Mouse (Mus musculus) small intestine, adult 2 months (tissue): ENCODE measurements at regions not wholly inside any gene's neighbourhood (a gene's known extent, or its start where the extent isn't known, plus 50 kb on each side); places are given as distances from the start of the nearest gene placed in this dataset.

Source experiments
- H3K27ac ChIP-seq: fragments of 200-500 bp; 2 replicates; pipeline ENCODE4 v1.5.1; 2012; ENCODE audit warnings: low read depth, low read length, control low read depth, inconsistent platforms; ENCODE audit not compliant: insufficient read depth
- H3K27me3 ChIP-seq: fragments of 200-500 bp; 2 replicates; pipeline ENCODE4 v1.6.1; 2012; ENCODE audit warnings: mild to moderate bottlenecking, moderate library complexity, low read length, inconsistent platforms; ENCODE audit not compliant: control insufficient read depth, insufficient read depth
- H3K36me3 ChIP-seq: fragments of 200-500 bp; 2 replicates; pipeline ENCODE4 v1.6.1; 2012; ENCODE audit warnings: mild to moderate bottlenecking, low read length, control low read depth, inconsistent platforms; ENCODE audit not compliant: control insufficient read depth, insufficient read depth
- H3K4me1 ChIP-seq: fragments of 200-500 bp; 2 replicates; pipeline ENCODE4 v1.6.1; 2012; ENCODE audit warnings: low read length, inconsistent platforms, mixed read lengths; ENCODE audit not compliant: control insufficient read depth, insufficient read depth, insufficient read length
- H3K4me3 ChIP-seq: fragments of 200-500 bp; 2 replicates; pipeline ENCODE4 v1.5.1; 2012; ENCODE audit warnings: low read depth, mild to moderate bottlenecking, control low read depth, inconsistent platforms, low read length, moderate library complexity
- CTCF ChIP-seq: fragments of 200-500 bp; IDR thresholded peaks from 2 replicates; pipeline ENCODE4 v1.5.1; 2012; ENCODE audit warnings: low read depth, mild to moderate bottlenecking, control low read depth, inconsistent platforms, low read length, moderate library complexity, mixed read lengths; ENCODE audit not compliant: insufficient replicate concordance, insufficient read length; ENCODE audit errors: extremely low read depth
- POLR2A ChIP-seq: fragments of 200-500 bp; IDR thresholded peaks from 2 replicates; pipeline ENCODE4 v1.6.1; 2012; ENCODE audit warnings: low read depth, mild to moderate bottlenecking, control low read depth, inconsistent platforms, low read length, moderate library complexity
- WGBS: fragments of 180-500 bp; shearing (Covaris S2); methylation state at CpG from one replicate; pipeline ENCODE4 v1.1.7; 2018; 5-methylcytosine and 5-hydroxymethylcytosine counted together

- Histone ChIP-seq H3K36me3 (no peaks in the 10 kb centered on the region), H3K27me3 (no peaks in the 10 kb centered on the region), H3K4me3 (no peak overlapping the region), H3K4me1 (0 out of 2 replicates have a peak, but pooled peaks cover 3% of the 10 kb centered on the region), H3K27ac (no peak overlapping the region)
- TF ChIP-seq POLR2A (no peak), CTCF (no peak)
- 46% methylated on average over 17 of the region's 17 CpGs for WGBS
These were observed 172.1 kb upstream of the Cadm1 start for GRCm38 (mm10) chr9:47357756-47358399.

GRCm38 (mm10) chr9:47358400-47358767, 171.6 kb upstream of the Cadm1 start:
- TF ChIP-seq CTCF (no peak), POLR2A (no peak)
- WGBS: 66% methylated on average over 4 of the region's 4 CpGs

GRCm38 (mm10) chr9:47363086-47363485, 166.9 kb upstream of the Cadm1 start:
- Histone ChIP-seq H3K4me3 (no peak overlapping the region), H3K4me1 (0 out of 2 replicates have a peak, but pooled peaks cover 2% of the 10 kb centered on the region), H3K36me3 (no peaks in the 10 kb centered on the region), H3K27me3 (peaks cover 2% of the 10 kb centered on the region; the same call in 1 of the 2 replicates), H3K27ac (no peak overlapping the region)
- TF ChIP-seq POLR2A (no peak), CTCF (no peak)
- 71% methylated on average over 11 of the region's 11 CpGs for WGBS

More at GRCm38 (mm10) chr9:47358400-47358767, 171.6 kb upstream of the Cadm1 start:
- H3K36me3 ChIP-seq: no peaks in the 10 kb centered on the region
- no peak overlapping the region for H3K27ac ChIP-seq
- H3K4me3 ChIP-seq: no peak overlapping the region
- H3K27me3 ChIP-seq: no peaks in the 10 kb centered on the region
- H3K4me1 ChIP-seq: 0 out of 2 replicates have a peak, but pooled peaks cover 3% of the 10 kb centered on the region

GRCm38 (mm10) chr9:47364762-47365161, 165.2 kb upstream of the Cadm1 start:
- Histone ChIP-seq H3K36me3 (no peaks in the 10 kb centered on the region), H3K27me3 (peaks cover 7% of the 10 kb centered on the region; the same call in 1 of the 2 replicates), H3K27ac (no peak overlapping the region), H3K4me1 (no peaks in the 10 kb centered on the region), H3K4me3 (no peak overlapping the region)
- TF ChIP-seq CTCF (no peak), POLR2A (no peak)
- 79% methylated on average over 3 of the region's 3 CpGs for WGBS

- WGBS: 56% methylated on average over 17 of the region's 17 CpGs
These were observed 162.6 kb upstream of the Cadm1 start for GRCm38 (mm10) chr9:47367266-47367957.

GRCm38 (mm10) chr9:47368015-47368901, 161.7 kb upstream of the Cadm1 start:
- no peak overlapping the region for H3K4me3 ChIP-seq

More at GRCm38 (mm10) chr9:47367266-47367957, 162.6 kb upstream of the Cadm1 start:
- H3K4me1 ChIP-seq: no peaks in the 10 kb centered on the region
- no peak overlapping the region for H3K27ac ChIP-seq
- no peak overlapping the region for H3K4me3 ChIP-seq
- no peaks in the 10 kb centered on the region for H3K36me3 ChIP-seq
- TF ChIP-seq POLR2A (no peak), CTCF (no peak)
- peaks cover 7% of the 10 kb centered on the region; the same call in 1 of the 2 replicates for H3K27me3 ChIP-seq

More at GRCm38 (mm10) chr9:47368015-47368901, 161.7 kb upstream of the Cadm1 start:
- no peak for TF ChIP-seq POLR2A
- no peak for TF ChIP-seq CTCF
- H3K27ac ChIP-seq: no peak overlapping the region
- no peaks in the 10 kb centered on the region for H3K36me3 ChIP-seq
- 14% methylated on average over 31 of the region's 31 CpGs for WGBS
- H3K4me1 ChIP-seq: no peaks in the 10 kb centered on the region
- peaks cover 7% of the 10 kb centered on the region; the same call in 1 of the 2 replicates for H3K27me3 ChIP-seq
